Mouse (Mus musculus) cortical plate, adult 2 months (tissue): Measurements from ENCODE around the gene Hipk1.

ENCODE experiments used
- CTCF ChIP-seq: fragments of 200-500 bp; IDR thresholded peaks from 2 replicates; pipeline ENCODE4 v1.5.1; 2011; ENCODE audit warnings: mild to moderate bottlenecking, control low read depth, low read length; ENCODE audit not compliant: insufficient read depth; ENCODE audit errors: extremely low read depth
- POLR2A ChIP-seq: fragments of 200-500 bp; IDR thresholded peaks from 2 replicates; pipeline ENCODE4 v1.6.1; 2011; ENCODE audit warnings: mild to moderate bottlenecking, low read length, control low read depth; ENCODE audit not compliant: insufficient read depth; ENCODE audit errors: extremely low read depth

GRCm38 (mm10) chr3:103755351-103755750 is 36.0 kb downstream of the Hipk1 start:
- TF ChIP-seq CTCF (no peak), POLR2A (no peak)
